Mouse (Mus musculus): ENCODE data around the gene Corin. TPM values are rescaled to one million over a fixed set of nuclear protein-coding genes. Genes with fewer than 3 reads are reported as not detected.

Gene Corin
- polyA plus RNA-seq (2012; ENCODE audit: insufficient read depth, low replicate concordance), result 0.04 TPM in 1 of 2 replicates, not detected in the other

- H3K36me3 ChIP-seq (replicated peaks; ENCODE audit: low read length), result no peaks in the 10 kb centered on the region
- peaks cover 62% of the 10 kb centered on the region for H3K27me3 ChIP-seq (replicated peaks)
- H3K9me3 ChIP-seq, result 0 out of 2 replicates have a peak, but pooled peaks cover 3% of the 10 kb centered on the region
- TF ChIP-seq FLI1 (IDR thresholded peaks at IDR 0.05; ENCODE audit: low read length), result no peak
- no peak for TF ChIP-seq GATA1 (IDR thresholded peaks at IDR 0.05; ENCODE audit: borderline replicate concordance, low read length)
- H3K4me3 ChIP-seq (replicated peaks), result peak within 1 kb of the TSS; percentile 87
- peaks cover 24% of the 10 kb centered on the region for H3K4me1 ChIP-seq
Measured at GRCm38 (mm10) chr5:72503531-72504523, at the start of gene Corin. TSS of gene Corin (minus strand) at chr5:72504473.

GRCm38 (mm10) chr5:72551209-72551608 lies 46.9 kb upstream of the Corin start:
- H3K9me3 ChIP-seq, result no peaks in the 10 kb centered on the region
- H3K4me3 ChIP-seq (replicated peaks), result no peak overlapping the region
- peaks cover 8% of the 10 kb centered on the region; the same call in 1 of the 2 replicates for H3K4me1 ChIP-seq
- TF ChIP-seq FLI1 (IDR thresholded peaks at IDR 0.05; ENCODE audit: low read length) (no peak), GATA1 (IDR thresholded peaks at IDR 0.05; ENCODE audit: borderline replicate concordance, low read length) (no peak)
- peaks cover 63% of the 10 kb centered on the region for H3K36me3 ChIP-seq (replicated peaks; ENCODE audit: low read length)
- no peaks in the 10 kb centered on the region for H3K27me3 ChIP-seq (replicated peaks)

- Histone ChIP-seq H3K36me3 (replicated peaks; ENCODE audit: low read length) (peaks cover 73% of the 10 kb centered on the region), H3K9me3 (no peaks in the 10 kb centered on the region), H3K4me3 (replicated peaks) (no peak overlapping the region), H3K4me1 (peaks cover 3% of the 10 kb centered on the region; the same call in 1 of the 2 replicates), H3K27me3 (replicated peaks) (no peaks in the 10 kb centered on the region)
- TF ChIP-seq FLI1 (IDR thresholded peaks at IDR 0.05; ENCODE audit: low read length) (no peak), GATA1 (IDR thresholded peaks at IDR 0.05; ENCODE audit: borderline replicate concordance, low read length) (no peak)
Measured at GRCm38 (mm10) chr5:72528896-72529295, 24.6 kb upstream of the Corin start.

GRCm38 (mm10) chr5:72513808-72514207 lies 9.5 kb upstream of the Corin start:
- H3K4me3 ChIP-seq (replicated peaks), result no peak overlapping the region
- no peak for TF ChIP-seq GATA1 (IDR thresholded peaks at IDR 0.05; ENCODE audit: borderline replicate concordance, low read length)
- TF ChIP-seq FLI1 (IDR thresholded peaks at IDR 0.05; ENCODE audit: low read length), result no peak
- H3K9me3 ChIP-seq, result no peaks in the 10 kb centered on the region
- H3K4me1 ChIP-seq, result peaks cover 10% of the 10 kb centered on the region
- H3K36me3 ChIP-seq (replicated peaks; ENCODE audit: low read length), result peaks cover 62% of the 10 kb centered on the region
- no peaks in the 10 kb centered on the region for H3K27me3 ChIP-seq (replicated peaks)

- H3K27me3 ChIP-seq (replicated peaks), result peaks cover 54% of the 10 kb centered on the region
- TF ChIP-seq GATA1 (IDR thresholded peaks at IDR 0.05; ENCODE audit: borderline replicate concordance, low read length) (no peak), FLI1 (IDR thresholded peaks at IDR 0.05; ENCODE audit: low read length) (no peak)
- peaks cover 34% of the 10 kb centered on the region for H3K4me1 ChIP-seq
- H3K4me3 ChIP-seq (replicated peaks), result no peak overlapping the region
- 0 out of 2 replicates have a peak, but pooled peaks cover 3% of the 10 kb centered on the region for H3K9me3 ChIP-seq
- H3K36me3 ChIP-seq (replicated peaks; ENCODE audit: low read length), result no peaks in the 10 kb centered on the region
Measured at GRCm38 (mm10) chr5:72505740-72506139, 1.5 kb upstream of the Corin start.

- no peak for TF ChIP-seq GATA1 (IDR thresholded peaks at IDR 0.05; ENCODE audit: borderline replicate concordance, low read length)
- TF ChIP-seq FLI1 (IDR thresholded peaks at IDR 0.05; ENCODE audit: low read length), result no peak
- H3K27me3 ChIP-seq (replicated peaks), result peaks cover 68% of the 10 kb centered on the region
- H3K4me1 ChIP-seq, result peaks cover 24% of the 10 kb centered on the region
- no peaks in the 10 kb centered on the region for H3K9me3 ChIP-seq
- no peaks in the 10 kb centered on the region for H3K36me3 ChIP-seq (replicated peaks; ENCODE audit: low read length)
- H3K4me3 ChIP-seq (replicated peaks), result no peak overlapping the region
Measured at GRCm38 (mm10) chr5:72502778-72503177, 1.5 kb downstream of the Corin start.

GRCm38 (mm10) chr5:72501763-72502162 lies 2.5 kb downstream of the Corin start:
- Histone ChIP-seq H3K36me3 (replicated peaks; ENCODE audit: low read length) (no peaks in the 10 kb centered on the region), H3K27me3 (replicated peaks) (peaks cover 67% of the 10 kb centered on the region), H3K4me3 (replicated peaks) (no peak overlapping the region), H3K4me1 (peaks cover 24% of the 10 kb centered on the region), H3K9me3 (no peaks in the 10 kb centered on the region)
- TF ChIP-seq GATA1 (IDR thresholded peaks at IDR 0.05; ENCODE audit: borderline replicate concordance, low read length) (no peak), FLI1 (IDR thresholded peaks at IDR 0.05; ENCODE audit: low read length) (no peak)

- peaks cover 5% of the 10 kb centered on the region; the same call in 1 of the 2 replicates for H3K4me1 ChIP-seq
- peaks cover 47% of the 10 kb centered on the region for H3K27me3 ChIP-seq (replicated peaks)
- TF ChIP-seq FLI1 (IDR thresholded peaks at IDR 0.05; ENCODE audit: low read length) (no peak), GATA1 (IDR thresholded peaks at IDR 0.05; ENCODE audit: borderline replicate concordance, low read length) (no peak)
- H3K9me3 ChIP-seq, result no peaks in the 10 kb centered on the region
- no peaks in the 10 kb centered on the region for H3K36me3 ChIP-seq (replicated peaks; ENCODE audit: low read length)
- no peak overlapping the region for H3K4me3 ChIP-seq (replicated peaks)
Measured at GRCm38 (mm10) chr5:72498271-72498670, 6.0 kb downstream of the Corin start.

GRCm38 (mm10) chr5:72496756-72497155 lies 7.5 kb downstream of the Corin start:
- peaks cover 3% of the 10 kb centered on the region; the same call in 1 of the 2 replicates for H3K4me1 ChIP-seq

GRCm38 (mm10) chr5:72493906-72494305 lies 10.4 kb downstream of the Corin start:
- Histone ChIP-seq H3K4me3 (replicated peaks) (no peak overlapping the region), H3K36me3 (replicated peaks; ENCODE audit: low read length) (no peaks in the 10 kb centered on the region), H3K4me1 (peaks cover 3% of the 10 kb centered on the region; the same call in 1 of the 2 replicates), H3K9me3 (no peaks in the 10 kb centered on the region), H3K27me3 (replicated peaks) (peaks cover 18% of the 10 kb centered on the region)
- no peak for TF ChIP-seq FLI1 (IDR thresholded peaks at IDR 0.05; ENCODE audit: low read length)
- no peak for TF ChIP-seq GATA1 (IDR thresholded peaks at IDR 0.05; ENCODE audit: borderline replicate concordance, low read length)

More at GRCm38 (mm10) chr5:72496756-72497155, 7.5 kb downstream of the Corin start:
- H3K27me3 ChIP-seq (replicated peaks), result peaks cover 33% of the 10 kb centered on the region
- no peaks in the 10 kb centered on the region for H3K9me3 ChIP-seq
- H3K36me3 ChIP-seq (replicated peaks; ENCODE audit: low read length), result no peaks in the 10 kb centered on the region
- TF ChIP-seq FLI1 (IDR thresholded peaks at IDR 0.05; ENCODE audit: low read length), result no peak
- no peak for TF ChIP-seq GATA1 (IDR thresholded peaks at IDR 0.05; ENCODE audit: borderline replicate concordance, low read length)
- H3K4me3 ChIP-seq (replicated peaks), result no peak overlapping the region

Measured in megakaryocyte, embryonic 14.5 days (primary cell).